22 mouse cellular contexts compared by ENCODE assay signal in the genomic region with DNA sequence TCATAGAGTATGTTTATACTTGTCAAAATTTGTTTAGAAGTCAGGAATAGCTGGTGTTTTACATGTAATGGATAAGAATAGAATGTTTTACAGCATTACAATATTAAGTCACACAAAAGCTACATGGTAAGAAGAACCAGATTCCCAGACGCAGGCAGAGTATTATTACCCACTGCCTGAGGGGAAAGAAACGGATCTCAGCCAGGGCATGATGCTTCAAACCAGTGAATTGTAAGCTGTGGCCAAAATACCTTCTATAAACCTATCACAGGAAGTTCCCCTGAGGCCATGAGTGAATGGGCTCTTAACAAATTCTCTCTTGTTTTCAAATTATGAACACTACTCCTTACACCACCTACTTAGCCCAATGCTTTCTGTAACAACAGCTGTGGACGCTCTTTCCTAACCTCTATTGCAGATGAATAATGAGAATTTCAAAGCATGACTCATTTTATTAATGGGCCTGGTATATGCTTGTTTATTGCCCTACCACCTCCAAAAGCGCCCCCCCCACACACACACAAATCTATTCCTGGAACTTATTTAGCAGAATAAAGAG.
DNase-seq lines count a peak whose midpoint lies in the region; ATAC-seq and TF ChIP-seq lines count a peak whose summit lies in the region.
"Had no signal": no experiment of that assay in that cellular context is flagged by ENCODE, and none has a peak within 500 bp of the region (broad histone marks: within the 10 kb centered on the region; RNA-seq: fewer than 3 reads in every experiment).

No protein-coding gene starts in this region.

- H3K27ac ChIP-seq in midbrain, postnatal 0 days (ENCODE audit: low read depth, low read length): no peak overlapping the region
- no peak overlapping the region for H3K27ac ChIP-seq in midbrain, embryonic 10.5 days (replicated peaks)
- no peak overlapping the region for H3K27ac ChIP-seq in liver, embryonic 12.5 days
- H3K27ac ChIP-seq: embryonic facial prominence, embryonic 12.5 days; forebrain, embryonic 12.5 days; heart, embryonic 10.5 days; hindbrain, embryonic 12.5 days; hindbrain, postnatal 0 days had no signal

- no peaks in the 10 kb centered on the region for H3K9me3 ChIP-seq in midbrain, postnatal 0 days (ENCODE audit: low read length)
- H3K9me3 ChIP-seq in midbrain, embryonic 10.5 days (replicated peaks): no peaks in the 10 kb centered on the region
- no peaks in the 10 kb centered on the region for H3K9me3 ChIP-seq in liver, embryonic 12.5 days (replicated peaks)
- H3K9me3 ChIP-seq: embryonic facial prominence, embryonic 12.5 days; forebrain, embryonic 12.5 days; heart, embryonic 10.5 days; hindbrain, embryonic 12.5 days had no signal

- intact Hi-C loops in left cerebral cortex, postnatal 4 days (cut with DNase I): no loop called here

- H3K36me3 ChIP-seq in midbrain, postnatal 0 days (ENCODE audit: insufficient read depth, low read length): no peaks in the 10 kb centered on the region
- no peaks in the 10 kb centered on the region for H3K36me3 ChIP-seq in midbrain, embryonic 10.5 days
- H3K36me3 ChIP-seq in liver, embryonic 12.5 days: no peaks in the 10 kb centered on the region
- H3K36me3 ChIP-seq: embryonic facial prominence, embryonic 12.5 days; forebrain, embryonic 12.5 days; heart, embryonic 10.5 days; hindbrain, embryonic 12.5 days had no signal

- no peak overlapping the region for H3K9ac ChIP-seq in midbrain, postnatal 0 days (replicated peaks; ENCODE audit: low read length, poor library complexity, severe bottlenecking)
- no peak overlapping the region for H3K9ac ChIP-seq in liver, embryonic 12.5 days
- H3K9ac ChIP-seq: embryonic facial prominence, embryonic 12.5 days; forebrain, embryonic 12.5 days; hindbrain, embryonic 12.5 days had no signal

- no peaks in the 10 kb centered on the region for H3K27me3 ChIP-seq in midbrain, postnatal 0 days (ENCODE audit: insufficient read depth, low read length)
- H3K27me3 ChIP-seq in midbrain, embryonic 10.5 days (ENCODE audit: low read depth, poor library complexity, severe bottlenecking): no peaks in the 10 kb centered on the region
- H3K27me3 ChIP-seq in liver, embryonic 12.5 days (replicated peaks): no peaks in the 10 kb centered on the region
- H3K27me3 ChIP-seq: embryonic facial prominence, embryonic 12.5 days; forebrain, embryonic 12.5 days; hindbrain, embryonic 12.5 days had no signal

- H3K4me2 ChIP-seq in midbrain, postnatal 0 days (ENCODE audit: low read depth, low read length, poor library complexity, severe bottlenecking): no peak overlapping the region
- H3K4me2 ChIP-seq in liver, embryonic 12.5 days: no peak overlapping the region
- H3K4me2 ChIP-seq: embryonic facial prominence, embryonic 12.5 days; forebrain, embryonic 12.5 days; hindbrain, embryonic 12.5 days had no signal

- DNase-seq in embryo, embryonic 11.5 days (ENCODE audit: low read depth, low spot score): peak; percentile 0
- no peak for DNase-seq in embryo, embryonic 11 days
- peak; percentile 0 for DNase-seq in midbrain, postnatal 0 days (ENCODE audit: low spot score)
- no peak for DNase-seq in midbrain, embryonic 10.5 days (ENCODE audit: low spot score)
- peak; percentile 6 for DNase-seq in brain, adult 2 months (ENCODE audit: low read depth, low spot score)
- no peak for DNase-seq in left cerebral cortex, postnatal 4 days
- DNase-seq: adrenal gland, adult 8-10 months; adrenal gland, postnatal 36 days; cerebellum, adult 11 months; cerebellum, adult 8-10 months; cerebellum, postnatal 14 days; gastrocnemius, postnatal 36 days; heart, adult 11 months; heart, postnatal 10 days; heart, postnatal 4 days had no signal

- ATAC-seq in midbrain, postnatal 0 days (ENCODE audit: low FRiP score): no peak
- no peak for ATAC-seq in liver, embryonic 12.5 days
- ATAC-seq: forebrain, embryonic 16.5 days; hindbrain, postnatal 0 days had no signal

- no peaks in the 10 kb centered on the region for H3K4me1 ChIP-seq in midbrain, postnatal 0 days (ENCODE audit: insufficient read depth, low read length)
- no peaks in the 10 kb centered on the region for H3K4me1 ChIP-seq in midbrain, embryonic 10.5 days
- H3K4me1 ChIP-seq in liver, embryonic 12.5 days: no peaks in the 10 kb centered on the region
- H3K4me1 ChIP-seq: embryonic facial prominence, embryonic 12.5 days; forebrain, embryonic 12.5 days; heart, embryonic 10.5 days; hindbrain, embryonic 12.5 days had no signal

- 77% methylated on average over 4 of the region's 4 CpGs for WGBS in midbrain, postnatal 0 days
- WGBS in midbrain, embryonic 10.5 days: 87% methylated on average over 4 of the region's 4 CpGs
- WGBS in liver, embryonic 12.5 days (ENCODE audit: insufficient replicate concordance): 70% methylated on average over 4 of the region's 4 CpGs

- no peak for TF ChIP-seq CTCF in midbrain, postnatal 0 days (IDR thresholded peaks at IDR 0.05)

- H3K4me3 ChIP-seq in midbrain, postnatal 0 days (ENCODE audit: low read depth, low read length): no peak overlapping the region
- H3K4me3 ChIP-seq in midbrain, embryonic 10.5 days: no peak overlapping the region
- no peak overlapping the region for H3K4me3 ChIP-seq in liver, embryonic 12.5 days
- H3K4me3 ChIP-seq: embryonic facial prominence, embryonic 12.5 days; forebrain, embryonic 12.5 days; heart, embryonic 10.5 days; hindbrain, embryonic 12.5 days had no signal

Comparison
In these comparisons a context has a peak if more than half of its experiments do, and no peak if none do; other contexts are left out.
1. DNase-seq: peak in embryo, embryonic 11.5 days (single experiment), midbrain, postnatal 0 days (single experiment) and brain, adult 2 months (single experiment); none in embryo, embryonic 11 days (single experiment), midbrain, embryonic 10.5 days (single experiment) and left cerebral cortex, postnatal 4 days (single experiment).